Mouse (Mus musculus) stomach, embryonic 16.5 days (tissue): ENCODE results near the gene Xrn2. TPM values are rescaled to one million over a fixed set of nuclear protein-coding genes. Genes with fewer than 3 reads are reported as not detected.

ENCODE experiments used
- ATAC-seq: fragments of 200-750 bp; cut with Nextera tagmentation; 2 replicates; pipeline ENCODE4 v1.8.0; 2017; ENCODE audit warnings: moderate number of reproducible peaks, moderate TSS enrichment; ENCODE audit not compliant: insufficient read depth, low FRiP score
- H3K27ac ChIP-seq: fragments of 300-500 bp; sonication (generic); 2 replicates; pipeline ENCODE4 v1.5.1; 2014; ENCODE audit warnings: low read length
- H3K27me3 ChIP-seq: fragments of 300-500 bp; sonication (generic); 2 replicates; pipeline ENCODE4 v1.6.1; 2014; ENCODE audit warnings: low read length, control low read depth, mixed read lengths; ENCODE audit not compliant: control insufficient read depth, insufficient read depth
- H3K36me3 ChIP-seq: fragments of 300-500 bp; sonication (generic); 2 replicates; pipeline ENCODE4 v1.6.1; 2014; ENCODE audit warnings: low read length; ENCODE audit not compliant: control insufficient read depth, insufficient read depth
- H3K4me1 ChIP-seq: fragments of 300-500 bp; sonication (generic); 2 replicates; pipeline ENCODE4 v1.6.1; 2014; ENCODE audit warnings: low read length, control low read depth, mixed read lengths; ENCODE audit not compliant: control insufficient read depth, insufficient read depth
- H3K4me2 ChIP-seq: fragments of 300-500 bp; sonication (generic); 2 replicates; pipeline ENCODE4 v1.6.1; 2014; ENCODE audit warnings: low read depth, low read length, mixed read lengths
- H3K4me3 ChIP-seq: fragments of 300-500 bp; sonication (generic); replicated peaks from 2 replicates; pipeline ENCODE4 v1.5.1; 2014; ENCODE audit warnings: mild to moderate bottlenecking, low read length
- H3K9ac ChIP-seq: fragments of 300-500 bp; sonication (generic); 2 replicates; pipeline ENCODE4 v1.6.1; 2014; ENCODE audit warnings: low read length
- H3K9me3 ChIP-seq: fragments of 300-500 bp; sonication (generic); replicated peaks from 2 replicates; pipeline ENCODE4 v1.6.1; 2016; ENCODE audit warnings: low read length, control low read depth; ENCODE audit not compliant: control insufficient read depth
- WGBS: fragments of 180-500 bp; shearing (Covaris S2); extraction: QIAGEN DNeasy Blood & Tissue Kit; methylation state at CpG from one replicate; pipeline ENCODE4 v1.1.7; 2014; 5-methylcytosine and 5-hydroxymethylcytosine counted together
- polyA plus RNA-seq: library from polyadenylated mRNA; unstranded; fragments of >200 nt; fragmentation: Nextera tagmentation; extraction: Ambion mirVana; gene quantifications from 2 replicates; pipeline ENCODE4 v1.2.1, GENCODE M21; 2015

Xrn2 gene
- polyA plus RNA-seq, 1 experiment from 2014 or later, result 67.4 TPM

GRCm38 (mm10) chr2:147023560-147023959, 10.8 kb downstream of the Xrn2 start:
- Histone ChIP-seq H3K4me3 (no peak overlapping the region), H3K9ac (no peak overlapping the region), H3K4me2 (no peak overlapping the region), H3K9me3 (no peaks in the 10 kb centered on the region), H3K4me1 (no peaks in the 10 kb centered on the region), H3K27ac (no peak overlapping the region), H3K27me3 (no peaks in the 10 kb centered on the region), H3K36me3 (peaks cover 6% of the 10 kb centered on the region; the same call in 1 of the 2 replicates)
- ATAC-seq, result no peak
- 78% methylated on average over 4 of the region's 4 CpGs for WGBS

DNA sequence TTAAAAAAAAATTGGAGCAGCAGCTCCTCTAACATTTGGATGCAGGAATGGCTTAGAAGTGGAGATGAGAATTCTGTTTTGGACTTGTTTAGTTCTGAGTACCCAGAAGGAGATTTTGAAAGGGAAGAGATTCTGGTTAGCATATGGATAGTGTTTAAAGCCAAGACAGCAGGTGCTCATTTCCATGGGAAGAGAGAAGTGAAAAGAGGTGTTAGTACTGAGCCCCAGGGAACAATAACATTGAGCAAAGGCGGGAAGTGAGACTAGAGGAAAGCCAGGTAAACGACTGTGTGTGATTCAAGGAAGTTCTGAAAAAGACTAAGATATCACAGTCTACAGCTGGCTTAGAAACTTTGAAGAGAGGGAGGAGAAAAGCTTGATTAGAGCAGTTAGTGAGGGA, 20.3 kb downstream of the Xrn2 start:
- peaks cover 6% of the 10 kb centered on the region; the same call in 1 of the 2 replicates for H3K36me3 ChIP-seq
- WGBS, result 68% methylated on average over 2 of the region's 2 CpGs

DNA sequence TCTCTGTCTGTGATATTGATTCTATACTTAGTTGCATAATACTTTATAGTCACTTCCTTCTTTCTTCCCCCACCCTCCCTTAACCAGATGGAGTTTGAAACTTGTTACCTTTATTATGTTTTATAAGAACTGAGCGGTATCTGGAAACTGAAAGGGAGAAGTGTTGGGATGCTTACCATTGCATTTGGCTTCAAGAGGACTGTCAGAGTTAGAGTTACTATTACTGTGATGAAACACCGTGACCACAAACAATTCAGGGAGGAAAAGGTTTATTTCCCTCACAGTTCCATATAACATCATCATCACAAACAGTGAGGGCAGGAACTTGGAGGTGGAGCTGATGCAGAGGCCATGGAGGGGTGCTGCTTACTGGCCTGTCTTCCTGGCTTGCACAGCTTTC, 23.1 kb downstream of the Xrn2 start:
- ATAC-seq, result no peak
- WGBS, result 93% methylated on average over 2 of the region's 2 CpGs
- Histone ChIP-seq H3K9ac (no peak overlapping the region), H3K4me2 (no peak overlapping the region), H3K36me3 (no peaks in the 10 kb centered on the region), H3K9me3 (no peaks in the 10 kb centered on the region), H3K4me3 (no peak overlapping the region), H3K27me3 (no peaks in the 10 kb centered on the region), H3K27ac (no peak overlapping the region), H3K4me1 (no peaks in the 10 kb centered on the region)

More for the DNA sequence above, 20.3 kb downstream of the Xrn2 start:
- no peak overlapping the region for H3K4me2 ChIP-seq
- no peak overlapping the region for H3K9ac ChIP-seq
- ATAC-seq, result no peak
- no peak overlapping the region for H3K27ac ChIP-seq
- H3K27me3 ChIP-seq, result no peaks in the 10 kb centered on the region
- no peaks in the 10 kb centered on the region for H3K4me1 ChIP-seq
- no peak overlapping the region for H3K4me3 ChIP-seq
- H3K9me3 ChIP-seq, result no peaks in the 10 kb centered on the region

GRCm38 (mm10) chr2:147047051-147047450, 34.3 kb downstream of the Xrn2 start:
- ATAC-seq, result no peak
- Histone ChIP-seq H3K4me1 (no peaks in the 10 kb centered on the region), H3K36me3 (peaks cover 9% of the 10 kb centered on the region; the same call in 1 of the 2 replicates), H3K27me3 (no peaks in the 10 kb centered on the region), H3K27ac (no peak overlapping the region), H3K4me3 (no peak overlapping the region), H3K9ac (no peak overlapping the region), H3K9me3 (no peaks in the 10 kb centered on the region), H3K4me2 (no peak overlapping the region)
- 89% methylated on average over 3 of the region's 3 CpGs for WGBS

DNA sequence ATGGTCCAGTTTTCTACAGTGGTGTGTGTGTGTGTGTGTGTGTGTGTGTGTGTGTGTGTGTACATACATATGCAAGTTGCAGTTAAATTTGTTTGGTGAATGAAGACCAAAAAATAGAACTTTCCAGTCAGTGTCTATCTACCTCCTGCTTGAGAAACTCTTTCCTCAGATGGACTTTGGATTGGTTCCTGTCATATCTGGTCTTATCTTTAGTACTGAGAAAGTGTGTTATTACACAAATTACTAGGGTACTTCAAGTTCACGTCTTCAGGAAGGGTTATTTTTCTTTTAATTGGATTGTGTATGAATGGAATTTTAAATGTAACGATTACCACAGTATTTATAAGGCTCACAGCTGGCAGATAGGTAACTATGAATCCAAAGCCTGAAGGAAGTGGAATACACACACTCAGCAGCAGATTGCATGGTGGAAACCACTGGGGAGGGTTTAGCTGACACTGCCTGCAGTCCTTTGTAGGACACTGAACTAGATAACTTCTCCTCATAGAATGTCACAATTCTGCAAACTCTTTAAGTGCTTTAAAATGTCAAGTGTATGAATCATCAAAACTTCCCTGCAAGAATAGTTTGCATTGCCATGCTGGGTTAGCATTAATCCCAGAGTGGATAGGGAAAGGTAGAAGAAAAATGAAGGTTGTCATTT, 40.6 kb downstream of the Xrn2 start:
- Histone ChIP-seq H3K4me3 (no peak overlapping the region), H3K36me3 (peaks cover 15% of the 10 kb centered on the region; the same call in 1 of the 2 replicates), H3K27ac (no peak overlapping the region), H3K27me3 (no peaks in the 10 kb centered on the region), H3K9me3 (no peaks in the 10 kb centered on the region), H3K9ac (no peak overlapping the region), H3K4me1 (no peaks in the 10 kb centered on the region), H3K4me2 (no peak overlapping the region)
- ATAC-seq, result no peak
- WGBS, result 85% methylated on average over 2 of the region's 2 CpGs

GRCm38 (mm10) chr2:147067480-147068246, 54.9 kb downstream of the Xrn2 start:
- no peak overlapping the region for H3K27ac ChIP-seq
- H3K4me2 ChIP-seq, result no peak overlapping the region
- peaks cover 6% of the 10 kb centered on the region; the same call in 1 of the 2 replicates for H3K36me3 ChIP-seq
- 88% methylated on average over 1 of the region's 1 CpGs for WGBS
- ATAC-seq, result no peak
- H3K9me3 ChIP-seq, result no peaks in the 10 kb centered on the region
- no peak overlapping the region for H3K9ac ChIP-seq
- no peaks in the 10 kb centered on the region for H3K4me1 ChIP-seq
- H3K4me3 ChIP-seq, result no peak overlapping the region
- H3K27me3 ChIP-seq, result no peaks in the 10 kb centered on the region

- Histone ChIP-seq H3K36me3 (peaks cover 6% of the 10 kb centered on the region; the same call in 1 of the 2 replicates), H3K4me1 (no peaks in the 10 kb centered on the region), H3K4me2 (no peak overlapping the region), H3K9ac (no peak overlapping the region), H3K4me3 (no peak overlapping the region), H3K27me3 (no peaks in the 10 kb centered on the region), H3K27ac (no peak overlapping the region), H3K9me3 (no peaks in the 10 kb centered on the region)
- no peak for ATAC-seq
- 56% methylated on average over 1 of the region's 1 CpGs for WGBS
Measured at GRCm38 (mm10) chr2:147069077-147069476, 56.3 kb downstream of the Xrn2 start.

DNA sequence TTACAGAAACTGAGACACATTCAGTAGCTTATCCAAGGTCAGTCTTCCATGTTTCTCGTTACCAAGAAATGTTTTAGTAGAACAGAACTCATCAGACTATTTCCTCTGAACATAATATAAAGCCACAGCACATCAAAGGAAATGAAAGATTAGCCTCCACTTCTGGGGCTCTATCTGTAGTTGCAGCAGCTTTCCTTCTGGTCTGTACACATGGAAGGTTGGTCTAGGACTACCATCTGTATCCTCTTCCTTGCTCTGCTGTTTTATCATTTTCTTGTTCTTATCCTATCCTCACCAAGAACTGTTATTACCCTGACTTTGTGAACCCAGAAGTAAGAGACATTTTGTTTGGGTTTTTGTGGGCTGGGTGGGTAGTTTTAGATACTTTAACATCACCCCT, 57.5 kb downstream of the Xrn2 start:
- H3K4me3 ChIP-seq, result no peak overlapping the region
- no peak overlapping the region for H3K4me2 ChIP-seq
- no peaks in the 10 kb centered on the region for H3K9me3 ChIP-seq
- H3K27me3 ChIP-seq, result no peaks in the 10 kb centered on the region
- ATAC-seq, result no peak
- H3K9ac ChIP-seq, result no peak overlapping the region
- WGBS, result 94% methylated on average over 1 of the region's 1 CpGs
- no peak overlapping the region for H3K27ac ChIP-seq
- peaks cover 6% of the 10 kb centered on the region; the same call in 1 of the 2 replicates for H3K36me3 ChIP-seq
- no peaks in the 10 kb centered on the region for H3K4me1 ChIP-seq

DNA sequence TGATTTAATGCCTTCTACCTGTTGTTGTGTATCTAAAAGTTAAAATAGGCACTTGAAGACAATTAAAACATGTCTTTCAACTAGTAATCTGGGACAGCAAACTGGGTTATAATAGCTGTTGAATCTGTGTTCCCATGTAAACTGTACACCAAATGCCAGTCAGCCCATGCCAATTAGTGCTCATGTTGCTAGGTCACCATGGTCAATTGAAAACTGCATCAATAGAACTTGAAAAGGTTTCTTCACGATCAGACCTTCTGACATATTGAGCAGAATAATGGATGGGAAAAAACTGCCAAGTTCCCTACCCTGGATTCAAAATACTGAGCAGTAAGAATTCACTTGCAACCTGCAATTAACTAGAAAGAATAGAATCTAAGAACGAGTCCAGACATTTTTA, 61.2 kb downstream of the Xrn2 start:
- no peak overlapping the region for H3K27ac ChIP-seq
- H3K9me3 ChIP-seq, result no peaks in the 10 kb centered on the region
- no peaks in the 10 kb centered on the region for H3K27me3 ChIP-seq
- no peak overlapping the region for H3K9ac ChIP-seq
- no peak overlapping the region for H3K4me3 ChIP-seq
- 74% methylated on average over 2 of the region's 2 CpGs for WGBS
- no peak overlapping the region for H3K4me2 ChIP-seq
- no peaks in the 10 kb centered on the region for H3K4me1 ChIP-seq
- no peak for ATAC-seq
- peaks cover 6% of the 10 kb centered on the region; the same call in 1 of the 2 replicates for H3K36me3 ChIP-seq
